ENCODE assay signal across 29 mouse cellular contexts in genomic region chr14:87669496-87669895, GRCm38 (mm10).
"Had no signal": no experiment of that assay in that cellular context is flagged by ENCODE, and none has a peak within 500 bp of the region (broad histone marks: within the 10 kb centered on the region; RNA-seq: fewer than 3 reads in every experiment).

No protein-coding gene starts in this region.

- H3K27me3 ChIP-seq: embryonic facial prominence, embryonic 12.5 days; embryonic facial prominence, embryonic 13.5 days; embryonic facial prominence, embryonic 15.5 days; forebrain, embryonic 12.5 days; forebrain, embryonic 13.5 days; forebrain, embryonic 15.5 days had no signal

- H3K4me2 ChIP-seq: embryonic facial prominence, embryonic 12.5 days; embryonic facial prominence, embryonic 13.5 days; embryonic facial prominence, embryonic 15.5 days; forebrain, embryonic 12.5 days; forebrain, embryonic 13.5 days; forebrain, embryonic 15.5 days had no signal

- H3K4me3 ChIP-seq: embryonic facial prominence, embryonic 10.5 days; embryonic facial prominence, embryonic 12.5 days; embryonic facial prominence, embryonic 13.5 days; embryonic facial prominence, embryonic 15.5 days; erythroblast, embryonic 14.5 days; forebrain, embryonic 10.5 days; forebrain, embryonic 12.5 days; forebrain, embryonic 13.5 days; forebrain, embryonic 15.5 days; gastrocnemius, adult 2 months; heart, adult 2 months had no signal

- H3K9me3 ChIP-seq: embryonic facial prominence, embryonic 10.5 days; embryonic facial prominence, embryonic 12.5 days; embryonic facial prominence, embryonic 13.5 days; embryonic facial prominence, embryonic 15.5 days; forebrain, embryonic 10.5 days; forebrain, embryonic 12.5 days; forebrain, embryonic 13.5 days; forebrain, embryonic 15.5 days had no signal

- DNase-seq: cerebellum, adult 2 months; cerebellum, adult 8-10 months; cerebellum, adult 9-10 months; cerebellum, adult 9-11 months; cerebellum, postnatal 10 days; cerebellum, postnatal 14 days; cerebellum, postnatal 25 days; cerebellum, postnatal 36 days; embryo, embryonic 11 days; forebrain, postnatal 0 days; gastrocnemius, adult 2 months; gastrocnemius, postnatal 10 days; gastrocnemius, postnatal 14 days; gastrocnemius, postnatal 25 days; gastrocnemius, postnatal 36 days; heart, adult 11 months; heart, adult 18-20 months; heart, adult 2 months had no signal

- ATAC-seq: forebrain, embryonic 13.5 days; forebrain, embryonic 14.5 days; forebrain, embryonic 15.5 days; forebrain, embryonic 16.5 days; forebrain, postnatal 0 days had no signal

- H3K36me3 ChIP-seq: embryonic facial prominence, embryonic 10.5 days; embryonic facial prominence, embryonic 12.5 days; embryonic facial prominence, embryonic 13.5 days; embryonic facial prominence, embryonic 15.5 days; forebrain, embryonic 10.5 days; forebrain, embryonic 12.5 days; forebrain, embryonic 15.5 days had no signal

- H3K9ac ChIP-seq: embryonic facial prominence, embryonic 12.5 days; embryonic facial prominence, embryonic 13.5 days; embryonic facial prominence, embryonic 15.5 days; forebrain, embryonic 12.5 days; forebrain, embryonic 13.5 days; forebrain, embryonic 15.5 days; forebrain, postnatal 0 days had no signal

- H3K4me1 ChIP-seq: embryonic facial prominence, embryonic 10.5 days; embryonic facial prominence, embryonic 12.5 days; embryonic facial prominence, embryonic 13.5 days; embryonic facial prominence, embryonic 15.5 days; forebrain, embryonic 10.5 days; forebrain, embryonic 12.5 days; forebrain, embryonic 13.5 days; forebrain, embryonic 15.5 days had no signal

- H3K27ac ChIP-seq: embryonic facial prominence, embryonic 10.5 days; embryonic facial prominence, embryonic 12.5 days; embryonic facial prominence, embryonic 13.5 days; embryonic facial prominence, embryonic 15.5 days; forebrain, embryonic 10.5 days; forebrain, embryonic 12.5 days; forebrain, embryonic 13.5 days; forebrain, embryonic 15.5 days; gastrocnemius, adult 2 months; heart, adult 2 months had no signal
